Mouse (Mus musculus) left cerebral cortex, postnatal 10 days (tissue): ENCODE measurements around the gene Rap2b. TPM values are rescaled to one million over a fixed set of nuclear protein-coding genes. Genes with fewer than 3 reads are reported as not detected.

Experiments
- DNase-seq, 2 experiments: peaks; one replicate each; pipeline ENCODE4 v3.0.0; 2021 to 2022; ENCODE audit warnings: low spot score in 2 of 2, mixed read lengths in 1 of 2; ENCODE audit errors: extremely low spot score in 1 of 2
- intact Hi-C: fragments of 180-260 bp; cut with DNase I; formaldehyde crosslinking; loops from one replicate; pipeline ENCODE4 v1.15.1; 2025
- total RNA-seq, 2 experiments: library from RNA; stranded (reverse); gene quantifications; 2 replicates each; pipeline ENCODE4 v1.2.3; 2021

Gene Rap2b
- 10 to 100 TPM; 37.3 to 39.3 TPM for total RNA-seq

DNA sequence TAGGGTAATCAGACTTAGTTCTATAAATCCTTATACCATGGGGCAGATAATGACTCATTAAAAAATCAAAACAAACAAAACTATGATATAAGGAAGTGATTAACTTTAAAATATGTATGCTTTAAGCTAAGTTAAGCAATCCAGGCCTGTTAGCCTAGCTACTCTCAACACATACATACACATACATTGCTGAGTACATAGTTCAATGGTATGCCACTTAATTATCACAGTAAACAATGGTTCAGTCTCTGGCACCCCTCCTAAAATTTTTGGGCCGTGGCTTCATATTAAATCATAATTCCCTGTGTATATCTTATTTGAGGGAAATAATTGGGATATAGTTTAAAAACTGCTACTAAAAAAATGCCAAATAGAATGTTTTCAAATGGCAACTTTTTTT, at the start of gene Rap2b:
Gene Rap2b (plus strand): TSS at position 301 of the 400 bp plus-strand sequence.
- intact Hi-C loops: loop anchor here (5.0 to 10.0 kb wide), 4 partner anchors 84 to 831 kb away; no protein-coding TSS in a partner anchor
- no peak for DNase-seq

DNA sequence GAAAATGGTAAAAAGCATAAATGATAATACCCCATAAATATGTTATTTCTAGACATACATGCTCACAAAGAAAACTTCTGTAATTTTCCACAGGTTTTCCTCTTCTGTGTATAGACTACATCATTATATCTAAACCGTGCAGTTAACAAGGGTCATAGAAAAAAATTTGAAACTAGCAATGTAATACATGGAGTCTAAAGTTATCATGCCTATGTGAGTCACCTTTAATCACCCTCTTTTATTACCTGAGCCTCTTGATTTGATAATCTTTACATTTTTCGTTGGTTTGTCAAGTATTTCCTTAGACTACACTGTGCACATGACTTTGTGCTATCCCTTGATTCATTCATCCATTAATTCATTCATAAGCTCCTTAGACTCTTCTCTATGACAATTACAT, 46.4 kb upstream of the Rap2b start:
- intact Hi-C loops: no loop called here
- DNase-seq: no peak

DNA sequence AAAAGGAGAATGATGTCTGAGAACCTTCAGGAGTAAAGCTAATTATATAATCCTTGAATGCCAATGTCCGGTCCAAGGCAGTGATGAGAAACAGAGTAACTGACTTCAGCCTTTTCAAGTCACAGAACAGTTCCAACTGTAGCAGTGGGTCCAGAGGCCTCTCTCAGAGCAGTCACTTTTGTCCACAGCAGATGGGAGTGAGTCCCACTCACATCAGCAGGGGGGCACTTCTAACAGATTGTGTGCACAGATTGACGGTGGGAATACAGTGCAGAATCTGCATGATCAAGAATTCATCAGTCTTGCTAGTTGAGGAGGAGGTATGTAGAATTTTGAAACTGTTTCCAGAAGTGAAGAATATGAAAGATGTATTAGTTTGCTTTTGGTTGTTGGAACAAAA, 41.4 kb upstream of the Rap2b start:
- DNase-seq: peak in 1 of 2 experiments; percentile 38
- intact Hi-C loops: no loop called here

DNA sequence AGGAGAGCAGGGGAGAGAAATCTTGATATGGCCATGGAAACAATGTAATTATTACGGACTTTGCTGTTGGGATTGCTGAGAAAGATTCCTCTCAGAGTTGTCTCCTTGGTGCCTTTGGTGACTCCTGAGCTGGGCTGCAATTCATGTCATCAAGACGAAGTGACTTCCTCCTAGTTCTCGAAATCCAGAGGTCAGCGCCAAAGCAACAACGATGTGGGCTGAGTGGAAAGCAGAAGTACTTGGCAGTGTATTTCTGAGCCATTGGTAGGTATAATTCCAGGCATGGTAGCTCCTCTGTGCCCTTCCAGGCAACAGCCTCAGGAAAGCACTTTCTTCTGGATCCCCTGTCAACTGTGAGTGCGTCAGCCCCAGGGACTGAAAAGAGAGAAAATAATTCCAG, 39.8 kb upstream of the Rap2b start:
- no peak for DNase-seq
- intact Hi-C loops: no loop called here

DNA sequence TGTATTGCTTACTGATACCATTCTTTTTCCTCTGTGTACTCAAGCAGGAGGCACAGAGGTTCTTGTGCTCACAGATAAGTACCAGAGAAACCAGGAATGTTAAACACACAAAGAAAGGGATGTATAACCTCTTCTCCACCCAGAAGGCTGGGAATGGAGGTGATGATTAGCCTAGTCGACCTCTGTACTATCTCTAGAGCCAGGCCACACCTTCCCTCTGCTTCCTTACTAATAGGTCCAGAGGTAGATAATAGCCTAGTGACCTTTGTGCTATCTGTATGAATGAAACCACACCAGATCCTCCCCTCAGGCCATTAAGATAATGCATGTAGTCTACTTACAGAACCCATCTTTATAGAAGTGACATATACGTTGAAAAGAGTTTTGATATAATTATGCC, 25.2 kb upstream of the Rap2b start:
- intact Hi-C loops: no loop called here
- no peak for DNase-seq

DNA sequence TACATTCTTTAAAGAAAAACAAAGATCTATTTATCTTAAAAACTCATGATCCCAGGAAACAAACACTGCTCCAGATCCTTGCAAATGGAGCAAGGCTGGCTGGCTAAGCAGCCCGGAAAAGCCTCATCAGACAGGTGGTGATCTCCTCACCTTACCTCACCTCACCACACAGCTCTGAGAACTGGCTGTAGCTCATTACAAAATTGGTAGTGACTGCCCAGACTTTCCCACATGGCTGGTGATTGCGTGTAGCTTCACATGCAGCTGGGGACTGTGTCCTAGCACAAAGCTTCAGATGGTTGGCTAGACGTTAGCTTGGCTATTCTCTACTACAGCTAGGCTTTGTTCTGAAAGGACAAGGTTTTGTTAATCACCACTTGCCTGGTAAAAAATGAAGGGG, 24.2 kb upstream of the Rap2b start:
- DNase-seq: no peak
- intact Hi-C loops: no loop called here

DNA sequence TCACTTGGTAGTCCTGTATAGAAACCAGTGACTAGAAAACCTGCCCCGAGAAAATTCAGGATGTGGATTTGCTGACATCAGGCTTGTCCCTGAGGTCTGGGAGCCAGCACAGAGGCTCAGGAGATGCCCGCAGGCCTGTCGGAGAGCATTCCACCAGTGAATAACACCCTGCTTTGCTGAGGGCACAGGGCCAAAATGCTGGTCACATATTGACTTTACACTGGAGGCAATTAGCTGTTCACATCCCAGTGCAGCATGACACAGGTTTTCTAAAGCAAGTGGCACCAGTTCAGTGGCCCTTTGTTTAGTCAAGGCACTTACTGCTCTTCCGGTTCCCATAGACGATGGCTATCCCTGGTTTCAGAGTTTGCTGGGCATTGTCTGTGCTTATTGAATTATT, 21.1 kb upstream of the Rap2b start:
- peak in 1 of 2 experiments; percentile 29 for DNase-seq
- intact Hi-C loops: no loop called here

DNA sequence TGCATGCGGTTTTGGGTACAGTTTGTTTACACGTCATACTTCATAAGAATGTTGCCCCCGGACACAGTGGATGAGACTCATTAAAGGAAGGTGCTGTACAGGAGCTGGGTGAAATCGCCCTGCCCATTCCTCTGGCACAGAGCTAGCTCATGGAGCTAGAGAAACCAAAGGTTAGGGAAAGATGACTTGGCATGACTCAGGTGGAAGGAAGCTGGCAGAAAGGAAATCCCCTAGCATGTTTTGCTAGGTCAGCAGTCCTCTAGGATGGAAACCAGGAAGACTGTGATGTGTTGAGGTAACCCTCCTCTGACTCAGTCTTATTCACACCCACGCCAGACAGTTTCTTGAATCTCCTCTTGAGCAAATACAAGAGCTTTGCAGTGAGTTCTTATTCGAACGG, 17.4 kb upstream of the Rap2b start:
- DNase-seq: no peak
- intact Hi-C loops: no loop called here

DNA sequence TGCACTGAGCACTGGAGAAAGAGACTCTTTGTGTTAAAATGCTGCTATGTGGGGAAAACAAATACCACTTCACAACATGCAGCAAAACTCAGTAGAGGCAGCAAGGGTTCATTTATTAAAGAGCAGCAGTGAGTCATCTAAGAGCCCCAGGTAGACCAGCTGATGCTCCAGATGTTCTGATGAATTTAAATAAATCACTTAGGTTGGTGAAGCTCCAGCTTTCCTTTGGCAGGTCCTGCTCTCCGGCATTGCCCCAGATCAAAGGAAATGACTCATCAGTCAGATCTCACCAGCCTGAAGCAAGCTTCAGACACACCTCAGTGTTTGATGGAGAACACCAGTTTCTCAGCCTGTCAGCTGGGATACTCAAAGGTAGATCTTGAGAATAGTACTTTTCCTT, 15.8 kb upstream of the Rap2b start:
- intact Hi-C loops: no loop called here
- DNase-seq: no peak

DNA sequence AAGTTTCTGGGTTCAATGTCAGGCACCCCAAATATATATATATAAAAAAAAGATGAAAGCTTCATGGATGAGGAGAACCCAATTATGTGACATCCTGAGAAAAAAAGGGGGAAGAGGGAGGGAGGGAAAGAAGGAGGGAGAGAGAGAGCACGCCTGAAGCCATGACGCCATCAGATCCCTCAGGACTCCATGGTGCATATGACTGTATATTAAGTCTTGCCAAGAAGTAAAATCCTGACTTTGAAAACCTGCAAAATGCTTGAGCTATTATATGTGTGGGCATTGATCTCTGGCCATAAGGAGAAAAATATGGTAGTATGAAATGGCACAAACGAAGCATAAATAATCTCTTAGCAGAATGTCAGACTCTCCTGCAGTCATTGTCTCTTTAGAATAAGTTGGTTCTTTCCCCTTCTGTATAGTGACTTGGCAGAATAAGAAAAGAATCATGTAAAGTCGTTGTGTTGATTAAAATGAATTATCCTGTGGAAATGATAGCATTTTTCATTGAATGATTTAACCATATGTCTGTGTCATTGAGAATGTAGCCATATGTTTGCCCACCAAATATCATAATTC, 13.3 kb upstream of the Rap2b start:
- no peak for DNase-seq
- intact Hi-C loops: no loop called here

DNA sequence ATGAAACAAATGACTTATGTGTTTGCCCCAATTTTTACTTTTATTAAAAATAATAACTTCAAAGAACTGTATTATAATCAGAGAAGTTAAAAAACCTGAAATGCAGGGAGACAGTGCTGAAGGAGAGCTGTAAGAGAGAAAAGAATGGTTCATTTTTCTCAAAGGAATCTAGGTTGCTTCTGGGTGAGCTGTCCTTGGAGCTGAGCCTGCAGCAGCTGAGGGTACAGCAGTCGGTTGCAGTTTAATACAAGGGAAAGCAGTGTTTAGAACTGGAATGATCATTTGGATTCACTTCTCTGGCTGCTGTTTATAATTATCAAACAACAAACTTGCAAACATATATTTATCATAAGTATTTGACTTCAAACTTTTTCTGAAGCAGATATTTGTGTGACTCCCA, 12.0 kb upstream of the Rap2b start:
- DNase-seq: no peak
- intact Hi-C loops: no loop called here

DNA sequence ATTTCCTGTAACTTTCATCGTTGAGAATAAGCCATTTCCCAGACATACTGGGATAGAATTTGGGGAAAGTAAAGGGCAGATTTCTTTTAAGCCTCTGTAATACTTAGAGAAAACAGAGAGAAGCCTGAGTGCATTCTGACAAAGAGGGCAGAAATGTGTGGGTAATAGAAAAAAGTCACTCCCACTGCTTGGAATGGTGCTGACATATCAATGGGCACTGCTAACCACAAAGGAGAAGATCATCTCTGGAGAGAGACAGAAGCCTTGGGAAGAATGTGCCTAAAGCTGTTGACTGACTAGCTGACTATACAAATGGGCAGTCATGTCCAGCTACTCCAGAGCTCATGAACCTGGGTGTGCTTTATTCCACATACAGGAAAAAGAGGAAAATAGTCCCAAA, 6.0 kb upstream of the Rap2b start:
- intact Hi-C loops: no loop called here
- no peak for DNase-seq

DNA sequence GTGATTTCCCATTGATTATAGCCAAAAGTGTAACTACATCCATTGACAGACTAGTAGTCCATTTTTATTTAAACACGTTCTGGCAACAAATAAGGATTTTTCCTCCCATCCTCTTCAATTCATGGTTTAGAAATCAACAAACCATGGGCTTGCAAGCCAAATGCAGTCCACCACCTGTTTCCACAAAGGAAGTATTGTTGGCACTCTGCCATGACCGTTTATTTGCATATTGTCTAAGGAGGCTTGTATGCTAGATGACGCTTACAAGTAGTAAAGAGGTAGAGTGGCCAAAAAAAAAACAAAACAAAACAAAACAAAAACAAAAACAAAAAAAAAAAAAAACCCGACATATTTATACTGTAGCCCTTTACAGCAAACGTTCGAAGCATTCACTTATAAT, 3.3 kb upstream of the Rap2b start:
- intact Hi-C loops: no loop called here
- peak; percentile 34 to 47 for DNase-seq

DNA sequence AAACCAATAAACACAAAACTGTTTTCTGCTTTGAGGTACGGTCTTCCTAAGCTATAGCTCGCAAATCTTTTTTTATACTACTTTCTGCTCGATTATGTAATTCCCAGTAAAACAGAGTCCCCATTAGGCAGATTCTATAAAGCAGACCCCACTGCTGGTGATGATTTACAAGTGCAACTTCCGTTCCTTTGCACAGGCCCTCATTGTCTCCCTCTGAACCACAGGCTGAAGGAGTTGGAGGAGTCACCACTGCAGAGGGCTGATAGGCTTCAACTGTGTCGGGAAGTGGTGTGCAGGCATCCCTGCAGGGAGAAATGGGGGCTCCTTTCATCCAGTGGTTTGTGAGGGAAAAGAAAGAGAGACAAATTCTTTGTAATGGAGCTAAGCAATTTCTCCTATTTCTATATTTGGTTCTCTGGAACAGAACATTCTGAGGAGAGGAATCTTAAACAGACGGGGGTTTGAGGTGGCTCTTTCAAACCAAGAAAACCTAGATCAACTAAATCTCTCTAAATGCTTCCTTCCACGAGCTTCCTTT, 2.6 kb upstream of the Rap2b start:
- no peak for DNase-seq

DNA sequence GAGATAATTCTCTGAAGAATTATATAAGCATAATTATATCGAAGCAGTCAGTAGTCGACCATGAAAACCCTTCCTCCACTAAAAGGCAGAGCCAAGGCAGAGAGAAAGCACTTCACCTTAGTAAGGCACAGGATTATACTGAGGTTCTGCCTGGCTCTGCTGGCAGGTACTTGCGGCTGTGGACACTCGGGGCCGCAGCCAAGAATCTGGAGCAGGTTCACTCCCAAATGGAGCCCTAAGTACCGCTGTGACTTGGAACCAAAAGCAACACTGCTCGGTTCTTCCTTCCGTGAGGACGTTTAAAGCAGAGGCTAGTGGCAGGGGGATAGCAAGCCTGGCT, 1.4 kb downstream of the Rap2b start:
- intact Hi-C loops: loop anchor here (5.0 to 10.0 kb wide), 4 partner anchors 85 to 830 kb away; no protein-coding TSS in a partner anchor
- no peak for DNase-seq

More for the DNA sequence above, 2.6 kb upstream of the Rap2b start:
- intact Hi-C loops: no loop called here

DNA sequence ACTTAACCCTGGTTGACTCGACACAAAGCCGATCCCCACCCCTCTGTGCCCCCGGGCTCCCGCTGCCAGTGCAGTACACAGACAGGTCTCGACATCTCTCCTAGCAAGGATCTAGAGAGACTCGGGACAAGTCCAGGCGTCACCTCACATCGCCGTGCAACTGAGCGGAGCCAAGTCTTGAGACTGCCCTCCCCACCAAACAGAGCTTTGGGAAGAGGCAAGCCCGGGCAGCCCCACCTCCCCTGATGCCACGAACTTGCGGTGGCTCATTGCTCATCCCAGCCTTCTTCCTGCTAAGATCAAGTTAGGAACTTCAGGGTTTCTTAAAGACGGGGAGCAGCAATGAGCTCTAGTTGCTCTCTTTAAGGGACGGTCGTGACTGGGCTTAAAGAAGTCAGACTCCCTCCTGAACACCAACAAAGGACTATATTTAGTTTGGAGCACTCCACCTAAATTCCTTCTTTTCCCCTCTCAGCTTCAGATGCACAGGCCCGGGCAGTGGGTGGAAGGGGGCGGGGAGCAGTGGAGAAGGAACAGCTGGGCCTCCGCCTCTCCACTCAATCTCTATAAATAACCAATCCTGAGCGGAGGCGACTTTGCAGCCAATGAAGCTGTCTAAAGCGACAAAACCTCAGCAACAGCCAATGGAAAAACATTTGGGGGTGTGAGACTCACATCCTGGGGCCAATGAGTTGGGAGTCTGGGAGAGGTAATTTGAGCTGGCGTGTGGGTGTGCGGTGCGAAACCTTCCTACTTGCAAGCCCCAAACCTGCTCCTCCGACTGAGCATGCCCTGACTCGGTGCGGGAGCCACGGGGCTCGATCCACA, 1.9 kb downstream of the Rap2b start:
- intact Hi-C loops: loop anchor here (5.0 to 10.0 kb wide), 4 partner anchors 86 to 829 kb away; no protein-coding TSS in a partner anchor
- peak; percentile 96 to 97 for DNase-seq

DNA sequence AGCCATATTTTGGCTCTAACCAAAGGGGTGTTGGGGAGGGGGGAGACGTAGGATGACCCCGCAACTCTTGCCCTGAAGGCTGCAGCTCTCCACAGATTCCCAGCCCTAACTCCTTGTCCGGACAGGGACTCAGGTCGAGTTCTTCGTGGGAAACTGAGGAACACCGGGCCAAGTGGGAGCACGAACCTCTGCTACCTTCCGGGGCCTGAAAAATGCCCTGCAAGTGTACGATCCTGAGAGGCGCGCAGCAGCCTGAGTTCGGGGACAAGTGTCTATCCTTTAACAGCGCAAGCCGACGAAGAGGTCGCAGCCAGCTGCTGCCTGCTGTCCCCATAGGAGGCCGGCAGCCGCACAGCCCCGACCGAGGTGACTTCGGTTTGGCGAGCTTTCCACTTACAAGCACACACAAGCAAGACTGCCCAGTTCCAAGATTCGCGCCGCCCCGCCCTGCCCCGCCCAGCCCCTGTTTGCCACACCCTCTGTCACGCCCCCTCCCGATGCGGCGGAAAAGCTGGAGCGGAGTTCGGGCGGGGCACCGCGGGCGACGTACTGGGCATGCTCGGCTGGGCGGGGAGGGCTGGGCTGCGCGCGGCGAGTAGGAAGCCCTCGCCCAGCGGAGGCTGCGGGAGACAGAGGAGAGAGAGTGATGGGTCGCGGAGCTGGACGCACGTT, 2.7 kb downstream of the Rap2b start:
- intact Hi-C loops: loop anchor here (5.0 to 10.0 kb wide), 4 partner anchors 87 to 828 kb away; no protein-coding TSS in a partner anchor
- DNase-seq: peak; percentile 93 to 98

DNA sequence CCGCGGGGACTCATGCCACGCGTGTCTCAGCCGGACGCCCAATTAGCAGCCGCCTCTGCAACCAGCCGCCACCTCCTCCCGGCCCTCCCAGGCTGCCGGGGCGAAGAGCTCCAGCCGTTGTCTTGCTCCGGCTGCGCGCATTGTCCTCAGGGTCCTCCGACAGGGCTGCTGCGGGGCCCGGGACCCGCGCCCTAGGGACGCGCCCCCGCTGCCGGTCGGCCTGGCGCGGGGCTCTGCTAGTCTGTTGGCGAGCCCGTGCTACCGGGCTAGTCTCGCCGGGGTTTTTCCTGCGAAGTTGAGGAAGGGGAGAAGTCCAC, 3.2 kb downstream of the Rap2b start:
- intact Hi-C loops: loop anchor here (5.0 to 10.0 kb wide), 4 partner anchors 87 to 828 kb away; no protein-coding TSS in a partner anchor
- DNase-seq: no peak

DNA sequence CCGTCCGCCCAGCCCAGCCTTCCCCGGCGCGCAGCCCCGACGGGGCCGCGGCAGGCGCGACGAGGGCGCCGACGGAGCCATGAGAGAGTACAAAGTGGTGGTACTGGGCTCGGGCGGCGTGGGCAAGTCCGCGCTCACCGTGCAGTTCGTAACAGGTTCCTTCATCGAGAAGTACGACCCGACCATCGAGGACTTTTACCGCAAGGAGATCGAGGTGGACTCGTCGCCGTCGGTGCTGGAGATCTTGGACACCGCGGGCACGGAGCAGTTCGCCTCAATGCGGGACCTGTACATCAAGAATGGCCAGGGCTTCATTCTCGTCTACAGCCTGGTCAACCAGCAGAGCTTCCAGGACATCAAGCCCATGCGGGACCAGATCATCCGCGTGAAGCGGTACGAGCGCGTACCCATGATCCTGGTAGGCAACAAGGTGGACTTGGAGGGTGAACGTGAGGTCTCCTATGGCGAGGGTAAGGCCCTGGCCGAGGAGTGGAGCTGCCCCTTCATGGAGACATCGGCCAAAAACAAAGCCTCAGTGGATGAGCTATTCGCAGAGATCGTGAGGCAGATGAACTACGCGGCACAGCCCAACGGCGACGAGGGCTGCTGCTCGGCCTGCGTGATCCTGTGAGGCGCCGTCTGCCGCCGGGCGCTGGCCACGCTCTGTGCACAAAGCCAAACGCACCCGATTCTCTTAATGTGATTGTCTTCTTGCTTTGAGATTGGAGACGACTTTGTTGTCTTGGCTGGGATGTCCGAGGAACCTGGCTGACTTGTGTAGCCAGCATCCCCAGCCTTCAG, 3.7 kb downstream of the Rap2b start:
- intact Hi-C loops: loop anchor here (5.0 to 10.0 kb wide), 5 partner anchors 88 to 827 kb away; no protein-coding TSS in a partner anchor
- DNase-seq: peak; percentile 25 to 60
